Mouse (Mus musculus): ENCODE data around the gene Ttll1. TPM values are rescaled to one million over a fixed set of nuclear protein-coding genes. Genes with fewer than 3 reads are reported as not detected.

Gene Ttll1
- polyA plus RNA-seq, 1 experiment from 2014 or later, result 15.1 TPM

DNA sequence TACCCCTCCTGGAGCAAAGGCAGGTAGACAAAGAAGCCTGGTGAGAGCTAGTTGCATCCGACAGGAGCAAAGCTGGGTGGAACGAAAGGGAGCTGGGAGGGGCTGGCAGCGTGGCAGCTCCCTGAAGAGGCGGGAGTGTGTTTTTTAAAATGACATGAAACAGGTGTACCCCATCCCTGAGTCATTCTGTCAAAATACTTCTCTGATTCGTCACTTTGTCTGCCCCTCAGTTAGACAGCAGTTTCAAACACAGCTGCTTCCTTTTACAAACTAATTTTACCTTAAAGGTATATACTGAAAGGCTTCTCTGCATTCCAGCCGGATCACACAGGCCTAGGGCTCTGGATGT is 16.1 kb downstream of the Ttll1 start:
- Histone ChIP-seq H3K36me3 (ENCODE audit: insufficient read depth) (peaks cover 18% of the 10 kb centered on the region; the same call in 1 of the 2 replicates), H3K4me2 (no peak overlapping the region), H3K9ac (peak overlapping the region; percentile 9; the same call in 1 of the 2 replicates), H3K27me3 (ENCODE audit: insufficient read depth, low read length) (no peaks in the 10 kb centered on the region), H3K4me3 (ENCODE audit: low read depth, low read length) (no peak overlapping the region), H3K9me3 (ENCODE audit: low read depth, low read length) (no peaks in the 10 kb centered on the region), H3K4me1 (ENCODE audit: insufficient read depth) (no peaks in the 10 kb centered on the region), H3K27ac (ENCODE audit: low read depth) (no peak overlapping the region)
- DNase-seq (no peak), ATAC-seq (ENCODE audit: insufficient read depth) (no peak)
- 53% methylated on average over 6 of the region's 6 CpGs for WGBS
- TF ChIP-seq CTCF (IDR thresholded peaks at IDR 0.05; ENCODE audit: low read depth), result no peak

GRCm38 (mm10) chr15:83493856-83494571 is 16.7 kb downstream of the Ttll1 start:
- DNase-seq, result no peak
- 81% methylated on average over 7 of the region's 7 CpGs for WGBS

GRCm38 (mm10) chr15:83491891-83492290 is 18.8 kb downstream of the Ttll1 start:
- Histone ChIP-seq H3K9ac (no peak overlapping the region), H3K9me3 (ENCODE audit: low read depth, low read length) (no peaks in the 10 kb centered on the region), H3K27me3 (ENCODE audit: insufficient read depth, low read length) (no peaks in the 10 kb centered on the region), H3K4me3 (ENCODE audit: low read depth, low read length) (no peak overlapping the region), H3K27ac (ENCODE audit: low read depth) (no peak overlapping the region), H3K36me3 (ENCODE audit: insufficient read depth) (peaks cover 12% of the 10 kb centered on the region; the same call in 1 of the 2 replicates), H3K4me1 (ENCODE audit: insufficient read depth) (no peaks in the 10 kb centered on the region), H3K4me2 (no peak overlapping the region)
- 62% methylated on average over 5 of the region's 5 CpGs for WGBS
- no peak for ATAC-seq (ENCODE audit: insufficient read depth)
- no peak for TF ChIP-seq CTCF (IDR thresholded peaks at IDR 0.05; ENCODE audit: low read depth)
- no peak for DNase-seq

More at GRCm38 (mm10) chr15:83493856-83494571, 16.7 kb downstream of the Ttll1 start:
- Histone ChIP-seq H3K27me3 (ENCODE audit: insufficient read depth, low read length) (no peaks in the 10 kb centered on the region), H3K9ac (no peak overlapping the region), H3K9me3 (ENCODE audit: low read depth, low read length) (no peaks in the 10 kb centered on the region), H3K4me3 (ENCODE audit: low read depth, low read length) (no peak overlapping the region), H3K4me2 (no peak overlapping the region), H3K36me3 (ENCODE audit: insufficient read depth) (peaks cover 18% of the 10 kb centered on the region; the same call in 1 of the 2 replicates), H3K27ac (ENCODE audit: low read depth) (no peak overlapping the region), H3K4me1 (ENCODE audit: insufficient read depth) (no peaks in the 10 kb centered on the region)
- no peak for ATAC-seq (ENCODE audit: insufficient read depth)
- TF ChIP-seq CTCF (IDR thresholded peaks at IDR 0.05; ENCODE audit: low read depth), result no peak

GRCm38 (mm10) chr15:83489471-83489870 is 21.2 kb downstream of the Ttll1 start:
- no peak for TF ChIP-seq CTCF (IDR thresholded peaks at IDR 0.05; ENCODE audit: low read depth)
- no peak overlapping the region for H3K4me3 ChIP-seq (ENCODE audit: low read depth, low read length)
- ATAC-seq (ENCODE audit: insufficient read depth), result no peak
- no peak overlapping the region for H3K9ac ChIP-seq
- H3K4me1 ChIP-seq (ENCODE audit: insufficient read depth), result no peaks in the 10 kb centered on the region
- H3K4me2 ChIP-seq, result no peak overlapping the region
- no peak overlapping the region for H3K27ac ChIP-seq (ENCODE audit: low read depth)
- no peaks in the 10 kb centered on the region for H3K9me3 ChIP-seq (ENCODE audit: low read depth, low read length)
- H3K27me3 ChIP-seq (ENCODE audit: insufficient read depth, low read length), result no peaks in the 10 kb centered on the region
- H3K36me3 ChIP-seq (ENCODE audit: insufficient read depth), result peaks cover 7% of the 10 kb centered on the region; the same call in 1 of the 2 replicates
- DNase-seq, result no peak
- WGBS, result 83% methylated on average over 20 of the region's 20 CpGs

DNA sequence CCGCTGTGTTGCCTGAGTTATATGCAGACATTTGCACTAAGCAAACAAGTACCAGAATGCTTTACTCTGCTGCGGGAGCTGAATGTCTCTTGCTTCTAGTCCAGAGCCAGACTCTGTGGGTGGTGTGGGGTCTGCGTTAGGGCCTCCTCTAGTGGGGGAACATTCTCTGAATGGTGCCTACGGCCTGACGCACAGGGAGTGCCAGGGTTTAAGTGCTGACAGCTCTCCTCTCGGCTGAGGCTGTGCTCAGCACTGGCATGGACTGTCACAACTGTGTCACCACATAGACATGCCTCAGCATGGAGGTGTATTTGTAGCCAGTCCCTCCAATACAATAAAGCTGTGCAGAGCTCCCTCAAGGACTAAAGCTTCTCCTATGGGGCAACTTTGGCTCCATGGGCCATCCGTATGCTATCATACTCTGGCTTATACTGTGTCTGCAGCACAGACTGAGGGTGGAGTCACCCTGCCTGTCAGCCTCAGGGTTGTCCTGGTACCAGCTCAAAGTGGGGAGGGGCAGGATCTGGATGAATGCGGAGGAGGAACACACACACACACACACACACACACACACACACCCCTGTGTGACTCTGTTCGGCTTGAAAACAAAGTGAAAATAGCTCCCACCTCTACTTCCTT is 23.1 kb downstream of the Ttll1 start:
- DNase-seq, result no peak
- Histone ChIP-seq H3K36me3 (ENCODE audit: insufficient read depth) (peaks cover 7% of the 10 kb centered on the region; the same call in 1 of the 2 replicates), H3K27me3 (ENCODE audit: insufficient read depth, low read length) (no peaks in the 10 kb centered on the region), H3K4me2 (no peak overlapping the region), H3K4me1 (ENCODE audit: insufficient read depth) (no peaks in the 10 kb centered on the region), H3K9me3 (ENCODE audit: low read depth, low read length) (no peaks in the 10 kb centered on the region), H3K27ac (ENCODE audit: low read depth) (no peak overlapping the region), H3K4me3 (ENCODE audit: low read depth, low read length) (no peak overlapping the region), H3K9ac (no peak overlapping the region)
- no peak for TF ChIP-seq CTCF (IDR thresholded peaks at IDR 0.05; ENCODE audit: low read depth)
- whole genome bisulfite sequencing, result 67% methylated on average over 9 of the region's 9 CpGs
- ATAC-seq (ENCODE audit: insufficient read depth), result no peak

- Histone ChIP-seq H3K27me3 (ENCODE audit: insufficient read depth, low read length) (no peaks in the 10 kb centered on the region), H3K4me3 (ENCODE audit: low read depth, low read length) (no peak overlapping the region), H3K27ac (ENCODE audit: low read depth) (no peak overlapping the region), H3K4me2 (no peak overlapping the region), H3K9me3 (ENCODE audit: low read depth, low read length) (no peaks in the 10 kb centered on the region), H3K4me1 (ENCODE audit: insufficient read depth) (no peaks in the 10 kb centered on the region), H3K36me3 (ENCODE audit: insufficient read depth) (no peaks in the 10 kb centered on the region), H3K9ac (no peak overlapping the region)
- 90% methylated on average over 10 of the region's 10 CpGs for WGBS
- DNase-seq (no peak), ATAC-seq (ENCODE audit: insufficient read depth) (no peak)
- no peak for TF ChIP-seq CTCF (IDR thresholded peaks at IDR 0.05; ENCODE audit: low read depth)
Measured at GRCm38 (mm10) chr15:83484311-83484710, 26.4 kb downstream of the Ttll1 start.

- ATAC-seq (ENCODE audit: insufficient read depth) (no peak), DNase-seq (peak; percentile 62)
- Histone ChIP-seq H3K4me3 (ENCODE audit: low read depth, low read length) (no peak overlapping the region), H3K9me3 (ENCODE audit: low read depth, low read length) (no peaks in the 10 kb centered on the region), H3K4me2 (no peak overlapping the region), H3K9ac (no peak overlapping the region), H3K36me3 (ENCODE audit: insufficient read depth) (no peaks in the 10 kb centered on the region), H3K27ac (ENCODE audit: low read depth) (no peak overlapping the region), H3K27me3 (ENCODE audit: insufficient read depth, low read length) (no peaks in the 10 kb centered on the region), H3K4me1 (ENCODE audit: insufficient read depth) (no peaks in the 10 kb centered on the region)
- TF ChIP-seq CTCF (IDR thresholded peaks at IDR 0.05; ENCODE audit: low read depth), result peak; percentile 56
- WGBS, result 37% methylated on average over 2 of the region's 2 CpGs
Measured at GRCm38 (mm10) chr15:83483482-83483881, 27.2 kb downstream of the Ttll1 start.

Data from lung, embryonic 14.5 days (tissue).